Mouse (Mus musculus): ENCODE data around the gene Fmo2.

Fmo2 gene

DNA sequence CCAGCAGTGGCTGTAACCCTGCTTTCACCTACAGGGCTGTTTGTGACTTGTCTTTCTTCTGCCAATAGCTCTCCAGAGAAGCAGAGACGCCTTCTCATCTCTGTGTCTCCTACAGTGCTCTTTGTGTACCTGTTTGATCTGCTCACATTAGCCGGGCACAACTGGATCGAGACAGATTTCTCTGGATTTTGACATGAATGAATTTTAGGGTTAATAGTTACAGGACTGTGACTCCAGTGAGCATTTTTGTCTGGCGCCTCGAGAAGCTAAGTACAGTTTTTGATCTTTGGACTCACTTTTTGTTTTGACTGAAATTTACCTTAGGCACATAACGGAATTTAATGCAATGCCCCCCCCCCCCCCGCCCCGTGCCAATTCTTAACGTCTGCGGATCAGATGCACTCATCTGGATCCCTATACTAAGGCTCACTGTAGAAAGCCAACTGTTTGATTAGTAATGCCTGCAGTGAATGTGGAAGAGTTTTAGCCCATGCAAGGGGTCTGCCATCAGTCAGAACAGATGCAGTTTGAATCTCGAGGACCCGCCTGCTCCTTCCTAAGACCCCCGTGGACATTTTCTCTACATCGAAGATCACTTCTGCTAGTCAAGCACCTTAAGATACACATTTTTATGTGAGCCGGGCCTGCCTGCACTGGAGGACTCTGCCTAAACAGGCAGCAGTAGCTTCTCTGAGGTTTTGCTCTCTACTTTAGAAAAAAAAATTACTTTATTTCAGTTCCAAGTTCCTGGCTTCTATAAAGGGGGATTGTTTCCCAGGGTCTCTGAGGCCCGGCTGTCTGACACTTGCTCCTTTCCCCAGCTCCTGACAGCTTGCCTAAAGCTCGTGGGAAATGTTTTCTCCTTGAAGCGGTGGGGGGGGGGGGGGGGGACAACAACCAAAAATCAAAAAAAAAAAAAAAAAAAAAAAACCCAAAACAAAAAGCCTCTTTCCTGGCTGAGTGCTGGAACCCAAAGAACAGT lies 40.5 kb downstream of the Fmo2 start:
- no peak for DNase-seq (ENCODE audit: inconsistent age in 2 of 2, low spot score in 1 of 2)

DNA sequence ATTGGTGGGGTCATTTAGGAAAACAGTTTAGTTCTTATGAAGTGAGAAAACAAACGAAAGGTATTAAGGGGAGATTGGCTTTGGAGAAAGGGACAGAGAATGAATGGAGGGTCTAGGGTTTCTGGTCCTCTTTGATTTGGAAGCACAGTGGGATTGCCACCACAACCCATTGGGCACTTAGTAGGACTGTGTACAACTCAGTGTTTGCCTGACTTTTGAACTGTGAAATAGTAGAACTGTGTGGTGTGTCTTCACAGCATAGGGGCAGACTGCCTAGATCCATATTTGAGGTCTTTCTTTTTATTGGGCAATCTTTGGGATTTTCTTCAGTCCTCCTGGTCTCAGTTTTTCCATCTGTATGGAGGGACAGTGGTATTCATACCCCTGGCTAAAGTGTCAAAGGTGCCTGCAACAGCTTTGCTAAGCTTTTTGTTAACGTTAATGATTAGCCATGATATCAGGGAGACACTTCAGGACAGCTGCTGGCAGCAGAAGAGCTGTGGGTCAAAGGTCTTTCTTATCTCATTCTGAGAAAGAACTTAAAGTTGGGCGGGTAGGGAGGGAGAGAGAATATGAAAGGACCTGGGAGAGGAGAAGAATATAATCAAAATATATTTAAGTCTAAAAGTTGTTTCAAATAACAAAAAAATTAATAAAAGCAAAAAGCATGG lies 44.6 kb downstream of the Fmo2 start:
- DNase-seq (ENCODE audit: inconsistent age in 2 of 2, low spot score in 1 of 2) = no peak

DNA sequence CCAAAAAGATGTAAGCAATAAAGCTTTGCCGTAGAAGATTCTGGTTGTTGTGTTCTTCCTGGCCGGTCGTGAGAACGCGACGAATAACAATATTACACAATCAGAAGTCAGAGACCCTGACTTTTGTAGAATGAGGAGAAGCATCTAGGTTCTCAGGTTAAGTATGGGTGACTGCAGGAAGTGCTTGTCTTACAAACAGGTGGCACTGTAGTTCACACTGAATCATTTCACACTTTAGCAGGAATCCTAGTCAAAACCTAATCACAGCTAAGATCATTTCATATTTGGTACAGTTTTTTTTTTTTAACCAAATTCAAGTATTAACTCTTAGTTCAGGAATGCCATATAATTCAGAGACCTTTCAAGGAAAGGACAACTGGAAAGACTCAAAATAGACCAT lies 51.0 kb downstream of the Fmo2 start:
- no peak for DNase-seq (ENCODE audit: inconsistent age in 2 of 2, low spot score in 1 of 2)

DNA sequence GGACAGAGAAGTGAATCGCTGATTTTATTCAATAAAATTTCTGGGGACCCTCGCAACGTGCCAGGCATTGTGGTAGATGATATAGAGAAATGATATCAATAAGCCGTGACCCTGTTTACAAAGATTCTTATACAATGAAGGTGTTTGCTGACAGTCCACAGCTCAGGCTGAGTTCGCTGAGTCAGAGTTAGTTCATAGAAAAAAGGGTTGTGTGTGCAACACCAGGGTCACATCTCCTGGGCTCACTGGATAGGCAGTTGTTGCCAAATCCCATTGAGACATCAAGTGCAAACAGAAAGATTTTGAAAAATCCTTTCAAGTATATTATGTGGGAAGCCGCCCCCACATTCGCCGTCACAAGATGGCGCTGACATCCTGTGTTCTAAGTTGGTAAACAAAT lies 58.3 kb downstream of the Fmo2 start:
- peak; percentile 32 to 82 for DNase-seq (ENCODE audit: inconsistent age in 2 of 2, low spot score in 1 of 2)

DNA sequence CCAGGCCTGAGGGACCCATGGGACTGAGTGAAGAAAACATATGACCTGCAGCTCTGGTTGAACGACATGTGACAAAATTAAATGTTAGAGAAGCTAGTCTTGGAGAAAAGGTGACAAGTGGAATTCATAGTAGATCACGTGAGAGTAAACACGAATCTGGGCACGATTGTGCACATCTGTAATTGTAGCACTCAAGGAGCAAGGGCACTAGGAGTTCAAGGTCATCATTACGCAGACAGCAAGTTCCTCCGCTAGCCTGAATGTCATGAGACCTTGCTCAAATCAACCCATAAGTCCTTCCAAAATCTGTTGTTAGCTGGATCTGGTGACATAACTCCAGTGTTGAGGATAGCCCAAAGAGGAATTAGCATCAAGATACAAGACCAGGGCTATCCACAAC lies 59.5 kb downstream of the Fmo2 start:
- peak in 1 of 2 experiments; percentile 62 for DNase-seq (ENCODE audit: inconsistent age in 2 of 2, low spot score in 1 of 2)

DNA sequence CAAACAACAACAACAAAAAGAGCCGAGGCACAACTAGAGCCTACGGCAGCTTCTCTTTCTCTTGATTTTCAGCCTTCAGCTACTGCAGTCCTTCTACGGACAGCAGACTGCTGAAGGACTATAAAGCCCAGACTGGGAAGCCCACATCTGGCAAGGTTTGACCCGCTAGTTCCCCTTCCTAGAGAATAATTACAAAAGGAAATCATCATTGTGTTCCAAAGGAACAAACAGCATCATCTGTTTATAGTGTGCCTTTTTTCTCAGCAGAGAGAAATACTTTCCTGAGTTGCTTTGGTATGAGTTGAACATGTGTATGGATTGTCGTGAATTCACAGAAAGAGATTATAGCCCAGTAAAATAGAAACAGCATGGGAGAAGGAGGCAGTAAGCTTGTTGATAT lies 64.2 kb downstream of the Fmo2 start:
- DNase-seq (ENCODE audit: inconsistent age in 2 of 2, low spot score in 1 of 2) = no peak

DNA sequence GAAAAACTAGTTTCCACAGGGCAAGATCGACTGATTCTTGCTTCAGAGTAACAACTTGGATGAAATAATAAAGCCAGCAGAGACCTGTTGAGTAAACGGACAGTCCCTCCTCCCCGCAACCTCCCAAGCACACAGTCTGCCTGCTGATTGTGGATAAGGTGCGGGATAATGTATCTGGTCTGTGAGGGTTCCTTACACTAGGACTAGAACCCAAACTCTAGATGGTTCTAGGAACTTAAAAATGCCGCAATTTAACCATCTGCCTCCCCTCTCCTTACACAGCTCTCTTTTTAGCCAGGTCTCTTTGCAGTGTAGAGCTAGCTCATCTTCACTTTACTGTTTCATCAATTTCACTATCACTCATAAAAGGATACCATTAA lies 66.0 kb downstream of the Fmo2 start:
- DNase-seq (ENCODE audit: inconsistent age in 2 of 2, low spot score in 1 of 2) = no peak

DNA sequence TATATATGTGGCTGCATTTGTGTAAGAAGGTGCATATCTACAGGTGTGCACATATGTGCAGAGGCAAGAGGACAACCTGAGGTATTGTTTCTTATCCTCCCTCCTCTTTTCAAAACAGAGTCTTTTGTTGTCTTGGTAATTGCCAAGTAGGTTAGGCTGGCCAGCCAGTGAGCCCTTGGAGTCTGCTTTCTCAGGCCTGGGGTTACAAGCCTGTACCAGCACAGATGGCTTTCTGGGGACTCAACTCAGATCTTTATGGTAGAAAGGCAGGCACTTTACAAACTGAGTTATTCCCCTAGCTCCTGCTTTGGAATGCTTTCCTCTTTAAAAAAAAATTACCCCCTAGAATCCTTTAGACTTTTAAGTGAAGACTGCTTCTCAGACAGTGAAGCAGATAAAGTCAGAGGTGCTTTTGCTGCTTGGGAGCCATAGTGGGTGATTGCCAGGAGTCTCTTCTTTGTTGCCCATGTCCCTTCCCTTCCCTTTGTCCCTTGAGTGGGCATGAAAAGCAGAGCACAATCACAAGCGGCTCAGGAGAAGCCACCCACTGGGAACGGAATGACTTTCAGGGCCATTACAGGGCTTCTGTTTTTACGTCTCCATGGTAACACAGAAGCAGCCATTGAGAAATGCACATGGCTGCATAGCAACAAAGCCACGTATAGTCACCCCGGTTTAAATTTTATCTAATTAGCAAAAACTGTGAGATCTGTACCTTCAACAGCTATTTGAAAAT lies 66.5 kb downstream of the Fmo2 start:
- DNase-seq (ENCODE audit: inconsistent age in 2 of 2, low spot score in 1 of 2) = no peak
